Mouse (Mus musculus): Measurements from ENCODE around the gene Cwc22.

- TF ChIP-seq CTCF (IDR thresholded peaks at IDR 0.05; ENCODE audit: control insufficient read depth, insufficient read depth, insufficient read length): no peak
- TF ChIP-seq USF1 (IDR thresholded peaks at IDR 0.05; ENCODE audit: low read depth): no peak
These were observed 40.0 kb upstream of the Cwc22 start for GRCm38 (mm10) chr2:77985991-77986730.

Data from C2C12 (cell line).